Mouse (Mus musculus): Measurements from ENCODE around the gene Gramd4. TPM values are rescaled to one million over a fixed set of nuclear protein-coding genes. Genes with fewer than 3 reads are reported as not detected.

Gene Gramd4
- polyA plus RNA-seq, 1 experiment from 2014 or later: 32.5 TPM

- no peak for ATAC-seq (ENCODE audit: low read depth)
- H3K4me1 ChIP-seq (replicated peaks): peaks cover 36% of the 10 kb centered on the region
- WGBS: 89% methylated on average over 20 of the region's 20 CpGs
Observed at GRCm38 (mm10) chr15:86075305-86076047, 18.0 kb downstream of the Gramd4 start.

GRCm38 (mm10) chr15:86076048-86076315 lies 18.5 kb downstream of the Gramd4 start:
- H3K4me2 ChIP-seq: no peak overlapping the region
- H3K27me3 ChIP-seq: no peaks in the 10 kb centered on the region
- no peaks in the 10 kb centered on the region for H3K9me3 ChIP-seq
- H3K4me3 ChIP-seq: no peak overlapping the region
- H3K27ac ChIP-seq (replicated peaks): no peak overlapping the region
- 96% methylated on average over 2 of the region's 2 CpGs for WGBS
- ATAC-seq (ENCODE audit: low read depth): no peak
- H3K9ac ChIP-seq: no peak overlapping the region
- H3K36me3 ChIP-seq: no peaks in the 10 kb centered on the region
- H3K4me1 ChIP-seq (replicated peaks): peaks cover 34% of the 10 kb centered on the region

More at GRCm38 (mm10) chr15:86075305-86076047, 18.0 kb downstream of the Gramd4 start:
- Histone ChIP-seq H3K4me3 (no peak overlapping the region), H3K4me2 (no peak overlapping the region), H3K27ac (replicated peaks) (no peak overlapping the region), H3K9me3 (no peaks in the 10 kb centered on the region), H3K27me3 (no peaks in the 10 kb centered on the region), H3K36me3 (no peaks in the 10 kb centered on the region), H3K9ac (no peak overlapping the region)

- Histone ChIP-seq H3K4me3 (no peak overlapping the region), H3K4me1 (replicated peaks) (peaks cover 34% of the 10 kb centered on the region), H3K36me3 (no peaks in the 10 kb centered on the region), H3K4me2 (no peak overlapping the region), H3K9me3 (no peaks in the 10 kb centered on the region), H3K9ac (no peak overlapping the region), H3K27ac (replicated peaks) (no peak overlapping the region), H3K27me3 (no peaks in the 10 kb centered on the region)
- ATAC-seq (ENCODE audit: low read depth): no peak
- WGBS: 88% methylated on average over 8 of the region's 8 CpGs
Observed at GRCm38 (mm10) chr15:86076378-86076777, 18.9 kb downstream of the Gramd4 start.

- H3K4me2 ChIP-seq: no peak overlapping the region
- H3K36me3 ChIP-seq: no peaks in the 10 kb centered on the region
- no peak overlapping the region for H3K9ac ChIP-seq
- H3K27me3 ChIP-seq: no peaks in the 10 kb centered on the region
- no peak overlapping the region for H3K4me3 ChIP-seq
- ATAC-seq (ENCODE audit: low read depth): no peak
- H3K4me1 ChIP-seq (replicated peaks): peaks cover 41% of the 10 kb centered on the region
- no peak overlapping the region for H3K27ac ChIP-seq (replicated peaks)
- WGBS: 87% methylated on average over 5 of the region's 5 CpGs
- no peaks in the 10 kb centered on the region for H3K9me3 ChIP-seq
Observed at GRCm38 (mm10) chr15:86077934-86078333, 20.4 kb downstream of the Gramd4 start.

GRCm38 (mm10) chr15:86078481-86079216 lies 21.2 kb downstream of the Gramd4 start:
- 78% methylated on average over 18 of the region's 18 CpGs for WGBS
- H3K4me2 ChIP-seq: no peak overlapping the region
- no peaks in the 10 kb centered on the region for H3K9me3 ChIP-seq
- H3K4me3 ChIP-seq: no peak overlapping the region
- peaks cover 42% of the 10 kb centered on the region for H3K4me1 ChIP-seq (replicated peaks)
- ATAC-seq (ENCODE audit: low read depth): no peak
- no peaks in the 10 kb centered on the region for H3K27me3 ChIP-seq
- H3K27ac ChIP-seq (replicated peaks): no peak overlapping the region
- no peak overlapping the region for H3K9ac ChIP-seq
- H3K36me3 ChIP-seq: no peaks in the 10 kb centered on the region

- no peak overlapping the region for H3K4me2 ChIP-seq
- 82% methylated on average over 5 of the region's 5 CpGs for WGBS
- ATAC-seq (ENCODE audit: low read depth): no peak
- no peaks in the 10 kb centered on the region for H3K27me3 ChIP-seq
- H3K9me3 ChIP-seq: no peaks in the 10 kb centered on the region
- H3K4me1 ChIP-seq (replicated peaks): peaks cover 50% of the 10 kb centered on the region
- no peak overlapping the region for H3K9ac ChIP-seq
- no peak overlapping the region for H3K27ac ChIP-seq (replicated peaks)
- H3K36me3 ChIP-seq: no peaks in the 10 kb centered on the region
- H3K4me3 ChIP-seq: no peak overlapping the region
Observed at GRCm38 (mm10) chr15:86079467-86079866, 22.0 kb downstream of the Gramd4 start.

- H3K9me3 ChIP-seq: no peaks in the 10 kb centered on the region
- no peak for ATAC-seq (ENCODE audit: low read depth)
- no peaks in the 10 kb centered on the region for H3K36me3 ChIP-seq
- H3K27ac ChIP-seq (replicated peaks): no peak overlapping the region
- H3K4me1 ChIP-seq (replicated peaks): peaks cover 54% of the 10 kb centered on the region
- no peaks in the 10 kb centered on the region for H3K27me3 ChIP-seq
- no peak overlapping the region for H3K4me2 ChIP-seq
- H3K4me3 ChIP-seq: no peak overlapping the region
- 79% methylated on average over 4 of the region's 4 CpGs for WGBS
- no peak overlapping the region for H3K9ac ChIP-seq
Observed at GRCm38 (mm10) chr15:86079876-86080275, 22.4 kb downstream of the Gramd4 start.

GRCm38 (mm10) chr15:86080408-86080807 lies 22.9 kb downstream of the Gramd4 start:
- WGBS: 92% methylated on average over 1 of the region's 1 CpGs
- Histone ChIP-seq H3K9me3 (no peaks in the 10 kb centered on the region), H3K9ac (no peak overlapping the region), H3K4me1 (replicated peaks) (peaks cover 60% of the 10 kb centered on the region), H3K4me2 (no peak overlapping the region), H3K27ac (replicated peaks) (no peak overlapping the region), H3K36me3 (no peaks in the 10 kb centered on the region), H3K4me3 (no peak overlapping the region), H3K27me3 (no peaks in the 10 kb centered on the region)
- ATAC-seq (ENCODE audit: low read depth): no peak

- ATAC-seq (ENCODE audit: low read depth): no peak
- Histone ChIP-seq H3K9ac (no peak overlapping the region), H3K9me3 (no peaks in the 10 kb centered on the region)
Observed at GRCm38 (mm10) chr15:86081654-86082053, 24.2 kb downstream of the Gramd4 start.

GRCm38 (mm10) chr15:86082551-86082961 lies 25.1 kb downstream of the Gramd4 start:
- no peak for ATAC-seq (ENCODE audit: low read depth)
- no peaks in the 10 kb centered on the region for H3K36me3 ChIP-seq
- H3K4me3 ChIP-seq: no peak overlapping the region
- H3K4me1 ChIP-seq (replicated peaks): peaks cover 73% of the 10 kb centered on the region
- H3K27ac ChIP-seq (replicated peaks): no peak overlapping the region
- H3K4me2 ChIP-seq: no peak overlapping the region
- H3K9me3 ChIP-seq: no peaks in the 10 kb centered on the region
- no peaks in the 10 kb centered on the region for H3K27me3 ChIP-seq
- WGBS: 84% methylated on average over 11 of the region's 11 CpGs
- no peak overlapping the region for H3K9ac ChIP-seq

More at GRCm38 (mm10) chr15:86081654-86082053, 24.2 kb downstream of the Gramd4 start:
- Histone ChIP-seq H3K4me2 (no peak overlapping the region), H3K4me1 (replicated peaks) (peaks cover 64% of the 10 kb centered on the region), H3K27me3 (no peaks in the 10 kb centered on the region), H3K36me3 (no peaks in the 10 kb centered on the region), H3K27ac (replicated peaks) (no peak overlapping the region), H3K4me3 (no peak overlapping the region)
- 50% methylated on average over 12 of the region's 12 CpGs for WGBS

- Histone ChIP-seq H3K9ac (no peak overlapping the region), H3K4me1 (replicated peaks) (peaks cover 81% of the 10 kb centered on the region), H3K9me3 (no peaks in the 10 kb centered on the region), H3K27me3 (no peaks in the 10 kb centered on the region), H3K4me2 (no peak overlapping the region), H3K36me3 (no peaks in the 10 kb centered on the region), H3K4me3 (no peak overlapping the region), H3K27ac (replicated peaks) (no peak overlapping the region)
- no peak for ATAC-seq (ENCODE audit: low read depth)
- 55% methylated on average over 6 of the region's 6 CpGs for WGBS
Observed at GRCm38 (mm10) chr15:86083261-86083741, 25.8 kb downstream of the Gramd4 start.

GRCm38 (mm10) chr15:86085301-86086225 lies 28.1 kb downstream of the Gramd4 start:
- H3K4me1 ChIP-seq (replicated peaks): peaks cover 97% of the 10 kb centered on the region
- H3K36me3 ChIP-seq: no peaks in the 10 kb centered on the region
- peak; percentile 7; the same call in 1 of the 2 replicates for ATAC-seq (ENCODE audit: low read depth)
- H3K27me3 ChIP-seq: no peaks in the 10 kb centered on the region
- peak overlapping the region; percentile 88 for H3K27ac ChIP-seq (replicated peaks)
- H3K9ac ChIP-seq: peak overlapping the region; percentile 45; the same call in 1 of the 2 replicates
- peak overlapping the region; percentile 9 for H3K4me2 ChIP-seq
- H3K4me3 ChIP-seq: no peak overlapping the region
- H3K9me3 ChIP-seq: no peaks in the 10 kb centered on the region
- 26% methylated on average over 17 of the region's 17 CpGs for WGBS
